Comparison of ENCODE assay signal across 11 mouse cellular contexts in genomic region chr11:97535308-97535630, GRCm38 (mm10). TPM values are rescaled to one million over a fixed set of nuclear protein-coding genes. Genes with fewer than 3 reads are reported as not detected.
A peak's percentile ranks its signal among the peaks of the same experiment; 100 is the strongest.
DNase-seq lines count a peak whose midpoint lies in the region; ATAC-seq lines count a peak whose summit lies in the region.
"Had no signal": no experiment of that assay in that cellular context is flagged by ENCODE, and none has a peak within 500 bp of the region (broad histone marks: within the 10 kb centered on the region; RNA-seq: fewer than 3 reads in every experiment).

No protein-coding gene starts in this region.

- WGBS in hindbrain, embryonic 12.5 days = 27% methylated on average over 5 of the region's 5 CpGs
- WGBS in hindbrain, embryonic 11.5 days = 25% methylated on average over 5 of the region's 5 CpGs
- 21% methylated on average over 5 of the region's 5 CpGs for WGBS in neural tube, embryonic 12.5 days
- WGBS in neural tube, embryonic 15.5 days = 38% methylated on average over 5 of the region's 5 CpGs
- 37% methylated on average over 5 of the region's 5 CpGs for WGBS in hindbrain, embryonic 15.5 days

- no peak overlapping the region for H3K27ac ChIP-seq in hindbrain, embryonic 12.5 days
- H3K27ac ChIP-seq in hindbrain, embryonic 11.5 days (ENCODE audit: low read depth, low read length) = no peak overlapping the region
- H3K27ac ChIP-seq in neural tube, embryonic 12.5 days = no peak overlapping the region
- no peak overlapping the region for H3K27ac ChIP-seq in neural tube, embryonic 15.5 days (replicated peaks)
- no peak overlapping the region for H3K27ac ChIP-seq in hindbrain, embryonic 15.5 days (replicated peaks)

- no peak for ATAC-seq in hindbrain, embryonic 12.5 days (ENCODE audit: low FRiP score)
- ATAC-seq in hindbrain, embryonic 11.5 days (ENCODE audit: low FRiP score) = no peak
- ATAC-seq in neural tube, embryonic 12.5 days (ENCODE audit: low FRiP score, low read depth) = no peak
- no peak for ATAC-seq in neural tube, embryonic 15.5 days (ENCODE audit: low FRiP score)
- ATAC-seq in hindbrain, embryonic 15.5 days (ENCODE audit: low FRiP score, low read depth) = no peak
- ATAC-seq: activated CD4-positive, CD25-positive, alpha-beta regulatory T cell, adult 4 months had no signal

- peak overlapping the region; percentile 27; the same call in 1 of the 2 replicates for H3K9ac ChIP-seq in hindbrain, embryonic 12.5 days
- H3K9ac ChIP-seq in hindbrain, embryonic 11.5 days (ENCODE audit: low read depth, low read length) = no peak overlapping the region
- H3K9ac ChIP-seq in neural tube, embryonic 12.5 days = no peak overlapping the region; the same call in 1 of the 2 replicates
- no peak overlapping the region for H3K9ac ChIP-seq in neural tube, embryonic 15.5 days (replicated peaks)
- H3K9ac ChIP-seq in hindbrain, embryonic 15.5 days = no peak overlapping the region

- DNase-seq in hindbrain, embryonic 11.5 days (ENCODE audit: low spot score) = no peak
- DNase-seq in adrenal gland, postnatal 4 days (ENCODE audit: low spot score in 2 of 2) = no peak
- DNase-seq in adipocyte (ENCODE audit: low spot score) = no peak
- DNase-seq: gastrocnemius, postnatal 36 days; kidney, adult 11 months had no signal

- no peaks in the 10 kb centered on the region for H3K9me3 ChIP-seq in hindbrain, embryonic 12.5 days (replicated peaks)
- H3K9me3 ChIP-seq in hindbrain, embryonic 11.5 days (ENCODE audit: control insufficient read depth, low read length) = no peaks in the 10 kb centered on the region
- H3K9me3 ChIP-seq in neural tube, embryonic 12.5 days = no peaks in the 10 kb centered on the region
- no peaks in the 10 kb centered on the region for H3K9me3 ChIP-seq in neural tube, embryonic 15.5 days (replicated peaks)
- no peaks in the 10 kb centered on the region for H3K9me3 ChIP-seq in hindbrain, embryonic 15.5 days

- H3K27me3 ChIP-seq in hindbrain, embryonic 12.5 days = peaks cover 86% of the 10 kb centered on the region
- H3K27me3 ChIP-seq in hindbrain, embryonic 11.5 days (ENCODE audit: control insufficient read depth, insufficient read depth, low read length) = peaks cover 68% of the 10 kb centered on the region
- H3K27me3 ChIP-seq in neural tube, embryonic 12.5 days (replicated peaks) = peaks cover 82% of the 10 kb centered on the region
- peaks cover 57% of the 10 kb centered on the region for H3K27me3 ChIP-seq in neural tube, embryonic 15.5 days (replicated peaks)
- H3K27me3 ChIP-seq in hindbrain, embryonic 15.5 days = peaks cover 40% of the 10 kb centered on the region

- 0 out of 2 replicates have a peak overlapping the region, but pooled peaks have one; percentile 34 for H3K4me2 ChIP-seq in hindbrain, embryonic 12.5 days (replicated peaks)
- no peak overlapping the region for H3K4me2 ChIP-seq in hindbrain, embryonic 11.5 days (replicated peaks; ENCODE audit: low read depth, low read length)
- peak overlapping the region; percentile 43; the same call in 1 of the 2 replicates for H3K4me2 ChIP-seq in neural tube, embryonic 12.5 days (replicated peaks)
- no peak overlapping the region for H3K4me2 ChIP-seq in neural tube, embryonic 15.5 days
- H3K4me2 ChIP-seq in hindbrain, embryonic 15.5 days = peak overlapping the region; percentile 32

- peaks cover 55% of the 10 kb centered on the region for H3K4me1 ChIP-seq in hindbrain, embryonic 12.5 days
- peaks cover 21% of the 10 kb centered on the region for H3K4me1 ChIP-seq in hindbrain, embryonic 11.5 days (replicated peaks; ENCODE audit: control insufficient read depth, insufficient read depth, low read length)
- peaks cover 42% of the 10 kb centered on the region for H3K4me1 ChIP-seq in neural tube, embryonic 12.5 days
- H3K4me1 ChIP-seq in neural tube, embryonic 15.5 days = peaks cover 44% of the 10 kb centered on the region
- H3K4me1 ChIP-seq in hindbrain, embryonic 15.5 days (replicated peaks) = peaks cover 61% of the 10 kb centered on the region

- H3K36me3 ChIP-seq in hindbrain, embryonic 12.5 days = peaks cover 3% of the 10 kb centered on the region
- H3K36me3 ChIP-seq in hindbrain, embryonic 11.5 days (ENCODE audit: control insufficient read depth, insufficient read depth, low read length) = no peaks in the 10 kb centered on the region
- H3K36me3 ChIP-seq in neural tube, embryonic 12.5 days = peaks cover 11% of the 10 kb centered on the region; the same call in 1 of the 2 replicates
- H3K36me3 ChIP-seq in neural tube, embryonic 15.5 days = peaks cover 16% of the 10 kb centered on the region; the same call in 1 of the 2 replicates
- peaks cover 14% of the 10 kb centered on the region for H3K36me3 ChIP-seq in hindbrain, embryonic 15.5 days

- H3K4me3 ChIP-seq in hindbrain, embryonic 12.5 days = peak overlapping the region; percentile 22; the same call in 1 of the 2 replicates
- H3K4me3 ChIP-seq in hindbrain, embryonic 11.5 days (ENCODE audit: low read depth, low read length) = no peak overlapping the region
- H3K4me3 ChIP-seq in neural tube, embryonic 12.5 days = no peak overlapping the region
- H3K4me3 ChIP-seq in neural tube, embryonic 15.5 days (replicated peaks) = no peak overlapping the region
- H3K4me3 ChIP-seq in hindbrain, embryonic 15.5 days = 0 out of 2 replicates have a peak overlapping the region, but pooled peaks have one; percentile 18
- H3K4me3 ChIP-seq: myocyte had no signal

RNA-seq across cellular contexts. Expression of gene 4933428G20Rik, which starts 35.1 kb away (rescaled TPM):
- polyA plus RNA-seq in hindbrain, embryonic 12.5 days (2016; fragmentation: Nextera tagmentation; extraction: Ambion mirVana) = 0.85 and 0.94 TPM in 2 replicates
- polyA plus RNA-seq in hindbrain, embryonic 11.5 days (2014; fragmentation: Nextera tagmentation; extraction: Ambion mirVana) = 0.20 TPM in 1 of 2 replicates, not detected in the other
- polyA plus RNA-seq in neural tube, embryonic 12.5 days (2016; fragmentation: Nextera tagmentation; extraction: Ambion mirVana) = 0.66 and 0.87 TPM in 2 replicates
- 1.2 and 1.4 TPM in 2 replicates for polyA plus RNA-seq in neural tube, embryonic 15.5 days (2015; fragmentation: Nextera tagmentation; extraction: Ambion mirVana)
- polyA plus RNA-seq in hindbrain, embryonic 15.5 days (2015; fragmentation: Nextera tagmentation; extraction: Ambion mirVana) = 1.2 and 1.3 TPM in 2 replicates
- under 1 TPM; 0.37 to 0.48 TPM for total RNA-seq in adrenal gland, postnatal 4 days (2021)
- total RNA-seq: gastrocnemius, postnatal 36 days had no signal
- polyA plus RNA-seq: activated CD4-positive, CD25-positive, alpha-beta regulatory T cell, adult 4 months had no signal

RNA-seq across cellular contexts. Expression of gene Srcin1, which starts 40.7 kb away (rescaled TPM):
- 6.3 and 6.7 TPM in 2 replicates for polyA plus RNA-seq in hindbrain, embryonic 12.5 days (2016; fragmentation: Nextera tagmentation; extraction: Ambion mirVana)
- 1.9 and 2.2 TPM in 2 replicates for polyA plus RNA-seq in hindbrain, embryonic 11.5 days (2014; fragmentation: Nextera tagmentation; extraction: Ambion mirVana)
- polyA plus RNA-seq in neural tube, embryonic 12.5 days (2016; fragmentation: Nextera tagmentation; extraction: Ambion mirVana) = 6.4 and 7.9 TPM in 2 replicates
- polyA plus RNA-seq in neural tube, embryonic 15.5 days (2015; fragmentation: Nextera tagmentation; extraction: Ambion mirVana) = 7.2 and 10.5 TPM in 2 replicates
- 11.9 TPM in 2 replicates for polyA plus RNA-seq in hindbrain, embryonic 15.5 days (2015; fragmentation: Nextera tagmentation; extraction: Ambion mirVana)
- total RNA-seq in adrenal gland, postnatal 4 days (2021) = 10 to 100 TPM; 12.0 to 14.3 TPM
- polyA plus RNA-seq: activated CD4-positive, CD25-positive, alpha-beta regulatory T cell, adult 4 months; myocyte had no signal

Comparison
In these comparisons a context has a peak if more than half of its experiments do, and no peak if none do; other contexts are left out.
1. H3K4me2 ChIP-seq: peak in hindbrain, embryonic 12.5 days (single experiment), neural tube, embryonic 12.5 days (single experiment) and hindbrain, embryonic 15.5 days (single experiment); none in hindbrain, embryonic 11.5 days (single experiment) and neural tube, embryonic 15.5 days (single experiment).
2. H3K4me3 ChIP-seq: peak in hindbrain, embryonic 12.5 days (single experiment) and hindbrain, embryonic 15.5 days (single experiment); none in hindbrain, embryonic 11.5 days (single experiment), neural tube, embryonic 12.5 days (single experiment) and neural tube, embryonic 15.5 days (single experiment).